In the genomic region with DNA sequence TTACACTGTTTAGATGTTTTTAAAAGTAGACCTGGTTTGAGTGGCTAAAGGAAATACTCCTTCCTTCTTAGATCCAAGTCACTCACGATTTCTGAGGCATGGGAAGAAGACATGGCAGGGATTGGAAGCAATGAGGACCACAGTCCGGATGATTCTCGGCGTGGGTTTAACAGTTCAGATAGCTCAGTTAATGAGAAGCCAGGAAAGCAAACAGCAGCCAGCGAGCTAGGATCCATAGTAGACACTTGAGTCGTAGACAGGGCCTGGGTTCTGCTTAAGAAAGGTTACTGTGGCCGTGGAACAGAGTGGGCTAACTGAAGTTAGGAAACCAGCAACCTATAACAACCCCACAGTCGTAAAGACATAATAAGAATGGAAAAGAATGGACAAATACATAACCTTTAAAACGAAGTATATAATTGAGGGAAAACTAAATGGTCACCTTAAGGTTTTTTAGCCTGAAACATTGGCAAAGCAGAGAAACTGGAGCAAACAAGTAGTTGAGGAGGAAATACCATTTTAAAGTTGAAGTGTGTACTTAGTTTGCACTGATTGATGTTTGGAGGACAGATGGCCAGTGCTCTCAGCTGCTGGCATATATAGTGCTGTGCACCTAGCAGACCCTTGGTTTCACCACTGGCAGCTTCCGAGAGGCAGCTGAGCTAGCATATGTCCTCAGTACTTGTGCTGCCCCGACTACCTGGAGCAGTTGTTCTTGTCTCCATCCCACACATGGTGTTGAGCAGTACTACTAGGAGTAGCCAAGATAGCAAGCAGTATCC, we compare ENCODE assay signal across 16 mouse cellular contexts.
DNase-seq lines count a peak whose midpoint lies in the region; ATAC-seq lines count a peak whose summit lies in the region.
"Had no signal": no experiment of that assay in that cellular context is flagged by ENCODE, and none has a peak within 500 bp of the region (broad histone marks: within the 10 kb centered on the region; RNA-seq: fewer than 3 reads in every experiment).

No protein-coding gene starts in this region.

- H3K9me3 ChIP-seq in lung, embryonic 15.5 days = no peaks in the 10 kb centered on the region
- H3K9me3 ChIP-seq in liver, embryonic 13.5 days (replicated peaks) = no peaks in the 10 kb centered on the region
- H3K9me3 ChIP-seq in hindbrain, embryonic 16.5 days (ENCODE audit: control insufficient read depth, low read length) = no peaks in the 10 kb centered on the region
- H3K9me3 ChIP-seq: embryonic facial prominence, embryonic 10.5 days; G1E; midbrain, embryonic 13.5 days had no signal

- 65% methylated on average over 11 of the region's 11 CpGs for WGBS in lung, embryonic 15.5 days
- 83% methylated on average over 11 of the region's 11 CpGs for WGBS in liver, embryonic 13.5 days (ENCODE audit: insufficient replicate concordance)
- 92% methylated on average over 11 of the region's 11 CpGs for WGBS in hindbrain, embryonic 16.5 days

- H3K27me3 ChIP-seq in lung, embryonic 15.5 days = no peaks in the 10 kb centered on the region
- no peaks in the 10 kb centered on the region for H3K27me3 ChIP-seq in liver, embryonic 13.5 days
- H3K27me3 ChIP-seq in hindbrain, embryonic 16.5 days (replicated peaks; ENCODE audit: control insufficient read depth, insufficient read depth, low read length) = no peaks in the 10 kb centered on the region
- H3K27me3 ChIP-seq: midbrain, embryonic 13.5 days had no signal

- peak; percentile 70 for ATAC-seq in lung, embryonic 15.5 days (ENCODE audit: borderline replicate concordance, extremely low read depth, low FRiP score, low TSS enrichment)
- 0 out of 2 replicates have a peak, but pooled peaks have one; percentile 8 for ATAC-seq in liver, embryonic 13.5 days (ENCODE audit: low read depth)
- ATAC-seq in hindbrain, embryonic 16.5 days = no peak
- ATAC-seq: CD4-positive, CD25-positive, alpha-beta regulatory T cell, adult 4 months; forebrain, embryonic 14.5 days; midbrain, embryonic 13.5 days had no signal

- peak overlapping the region; percentile 80 for H3K27ac ChIP-seq in lung, embryonic 15.5 days
- H3K27ac ChIP-seq in liver, embryonic 13.5 days = peak overlapping the region; percentile 57
- H3K27ac ChIP-seq in hindbrain, embryonic 16.5 days (ENCODE audit: low read depth, low read length) = no peak overlapping the region
- H3K27ac ChIP-seq: embryonic facial prominence, embryonic 10.5 days; midbrain, embryonic 13.5 days; stomach, postnatal 0 days had no signal

- H3K4me2 ChIP-seq in lung, embryonic 15.5 days = 0 out of 2 replicates have a peak overlapping the region, but pooled peaks have one; percentile 18
- H3K4me2 ChIP-seq in liver, embryonic 13.5 days = no peak overlapping the region
- H3K4me2 ChIP-seq in hindbrain, embryonic 16.5 days (ENCODE audit: low read length) = no peak overlapping the region
- H3K4me2 ChIP-seq: midbrain, embryonic 13.5 days had no signal

- H3K4me3 ChIP-seq in lung, embryonic 15.5 days = no peak overlapping the region
- no peak overlapping the region for H3K4me3 ChIP-seq in liver, embryonic 13.5 days (replicated peaks)
- no peak overlapping the region for H3K4me3 ChIP-seq in hindbrain, embryonic 16.5 days (ENCODE audit: low read length)
- H3K4me3 ChIP-seq: embryonic facial prominence, embryonic 10.5 days; midbrain, embryonic 13.5 days had no signal

- H3K9ac ChIP-seq in lung, embryonic 15.5 days = no peak overlapping the region
- no peak overlapping the region for H3K9ac ChIP-seq in liver, embryonic 13.5 days
- H3K9ac ChIP-seq in hindbrain, embryonic 16.5 days (ENCODE audit: low read depth, low read length) = no peak overlapping the region
- H3K9ac ChIP-seq: midbrain, embryonic 13.5 days had no signal

- intact Hi-C loops in left cerebral cortex, postnatal 10 days (cut with DNase I) = no loop called here

- peak; percentile 86 for DNase-seq in heart, adult 11 months
- no peak for DNase-seq in heart, adult 9 months (ENCODE audit: low spot score in 2 of 2)
- no peak for DNase-seq in lung, postnatal 10 days
- DNase-seq in liver, embryonic 13.5 days = no peak
- DNase-seq in left cerebral cortex, postnatal 10 days (ENCODE audit: extremely low spot score in 1 of 2, low spot score in 2 of 2) = no peak
- no peak for DNase-seq in gastrocnemius, postnatal 10 days
- DNase-seq: cerebellum, postnatal 36 days; right cerebral cortex, postnatal 25 days had no signal

- peaks cover 18% of the 10 kb centered on the region for H3K36me3 ChIP-seq in lung, embryonic 15.5 days
- H3K36me3 ChIP-seq in liver, embryonic 13.5 days = peaks cover 75% of the 10 kb centered on the region
- H3K36me3 ChIP-seq in hindbrain, embryonic 16.5 days (ENCODE audit: control insufficient read depth, insufficient read depth, low read length) = peaks cover 16% of the 10 kb centered on the region

- H3K4me1 ChIP-seq in lung, embryonic 15.5 days = 0 out of 2 replicates have a peak, but pooled peaks cover 11% of the 10 kb centered on the region
- peaks cover 24% of the 10 kb centered on the region for H3K4me1 ChIP-seq in liver, embryonic 13.5 days (replicated peaks)
- no peaks in the 10 kb centered on the region for H3K4me1 ChIP-seq in hindbrain, embryonic 16.5 days (ENCODE audit: control insufficient read depth, insufficient read depth, low read depth, low read length)
- H3K4me1 ChIP-seq: embryonic facial prominence, embryonic 10.5 days; midbrain, embryonic 13.5 days had no signal
